8 mouse cellular contexts compared by ENCODE assay signal in genomic region chr1:135793370-135794215, GRCm38 (mm10). TPM values are rescaled to one million over a fixed set of nuclear protein-coding genes. Genes with fewer than 3 reads are reported as not detected.
A peak's percentile ranks its signal among the peaks of the same experiment; 100 is the strongest.
DNase-seq lines count a peak whose midpoint lies in the region; ATAC-seq lines count a peak whose summit lies in the region.

No protein-coding gene starts in this region.

- ATAC-seq in forebrain, embryonic 15.5 days (replicated peaks): peak; percentile 14; the same call in 1 of the 2 replicates
- ATAC-seq in neural tube, embryonic 14.5 days (ENCODE audit: low read depth): peak; percentile 39; the same call in 1 of the 2 replicates

- 16% methylated on average over 27 of the region's 27 CpGs for WGBS in forebrain, embryonic 15.5 days
- WGBS in neural tube, embryonic 14.5 days: 15% methylated on average over 27 of the region's 27 CpGs

- H3K4me3 ChIP-seq in forebrain, embryonic 15.5 days: peak overlapping the region; percentile 26
- no peak overlapping the region for H3K4me3 ChIP-seq in neural tube, embryonic 14.5 days (ENCODE audit: low read depth, low read length)

- no peak overlapping the region for H3K27ac ChIP-seq in forebrain, embryonic 15.5 days (replicated peaks)
- no peak overlapping the region for H3K27ac ChIP-seq in neural tube, embryonic 14.5 days (ENCODE audit: low read depth, low read length)

- H3K27me3 ChIP-seq in forebrain, embryonic 15.5 days: 0 out of 2 replicates have a peak, but pooled peaks cover 5% of the 10 kb centered on the region
- H3K27me3 ChIP-seq in neural tube, embryonic 14.5 days (ENCODE audit: control insufficient read depth, insufficient read depth, low read length): no peaks in the 10 kb centered on the region

- peak overlapping the region; percentile 13 for H3K9ac ChIP-seq in forebrain, embryonic 15.5 days (replicated peaks)
- H3K9ac ChIP-seq in neural tube, embryonic 14.5 days (replicated peaks; ENCODE audit: low read depth, low read length): no peak overlapping the region

- H3K4me1 ChIP-seq in forebrain, embryonic 15.5 days: peaks cover 8% of the 10 kb centered on the region
- H3K4me1 ChIP-seq in neural tube, embryonic 14.5 days (ENCODE audit: control insufficient read depth, insufficient read depth, low read length): no peaks in the 10 kb centered on the region

- DNase-seq in spleen, postnatal 36 days (ENCODE audit: low spot score in 2 of 2): peak; percentile 12 to 22
- DNase-seq in spleen, postnatal 10 days (ENCODE audit: low spot score in 2 of 2): no peak
- DNase-seq in induced T-regulatory cell, adult 2 months (ENCODE audit: low read depth): peak; percentile 63
- DNase-seq in lung, adult 18-20 months: peak; percentile 49 to 57
- peak; percentile 51 to 70 for DNase-seq in urinary bladder, postnatal 4 days (ENCODE audit: low spot score in 2 of 2)
- DNase-seq in gastrocnemius, postnatal 4 days (ENCODE audit: low spot score in 2 of 2): no peak

- peak overlapping the region; percentile 42 for H3K4me2 ChIP-seq in forebrain, embryonic 15.5 days (replicated peaks)
- peak overlapping the region; percentile 21; the same call in 1 of the 2 replicates for H3K4me2 ChIP-seq in neural tube, embryonic 14.5 days (ENCODE audit: low read depth, low read length)

- H3K9me3 ChIP-seq in forebrain, embryonic 15.5 days: no peaks in the 10 kb centered on the region
- no peaks in the 10 kb centered on the region for H3K9me3 ChIP-seq in neural tube, embryonic 14.5 days (ENCODE audit: control insufficient read depth, low read length)

- no peaks in the 10 kb centered on the region for H3K36me3 ChIP-seq in forebrain, embryonic 15.5 days
- H3K36me3 ChIP-seq in neural tube, embryonic 14.5 days (ENCODE audit: control insufficient read depth, insufficient read depth, low read length): no peaks in the 10 kb centered on the region

RNA-seq across cellular contexts. Expression of gene Tnni1, which starts 14.4 kb away (rescaled TPM):
- 0.45 and 1.3 TPM in 2 replicates for polyA plus RNA-seq in forebrain, embryonic 15.5 days (2015; fragmentation: Nextera tagmentation; extraction: Ambion mirVana)
- 3.2 and 3.4 TPM in 2 replicates for polyA plus RNA-seq in neural tube, embryonic 14.5 days (2014; fragmentation: Nextera tagmentation; extraction: Ambion mirVana)
- 100 to 1,000 TPM; 298 to 331 TPM for total RNA-seq in gastrocnemius, postnatal 4 days (2021)

RNA-seq across cellular contexts. Expression of gene Lad1, which starts 24.8 kb away (rescaled TPM):
- 0.33 and 0.37 TPM in 2 replicates for polyA plus RNA-seq in forebrain, embryonic 15.5 days (2015; fragmentation: Nextera tagmentation; extraction: Ambion mirVana)
- 0.35 and 0.66 TPM in 2 replicates for polyA plus RNA-seq in neural tube, embryonic 14.5 days (2014; fragmentation: Nextera tagmentation; extraction: Ambion mirVana)
- total RNA-seq in gastrocnemius, postnatal 4 days (2021): under 1 TPM; 0.39 to 0.44 TPM

RNA-seq across cellular contexts. Expression of gene Phlda3, which starts 27.7 kb away (rescaled TPM):
- 15.5 and 16.8 TPM in 2 replicates for polyA plus RNA-seq in forebrain, embryonic 15.5 days (2015; fragmentation: Nextera tagmentation; extraction: Ambion mirVana)
- polyA plus RNA-seq in neural tube, embryonic 14.5 days (2014; fragmentation: Nextera tagmentation; extraction: Ambion mirVana): 38.4 and 40.2 TPM in 2 replicates
- 10 to 100 TPM; 30.6 to 38.0 TPM for total RNA-seq in gastrocnemius, postnatal 4 days (2021)

RNA-seq across cellular contexts. Expression of gene Tnnt2, which starts 42.6 kb away (rescaled TPM):
- polyA plus RNA-seq in forebrain, embryonic 15.5 days (2015; fragmentation: Nextera tagmentation; extraction: Ambion mirVana): 0.75 and 5.7 TPM in 2 replicates
- polyA plus RNA-seq in neural tube, embryonic 14.5 days (2014; fragmentation: Nextera tagmentation; extraction: Ambion mirVana): 2.1 TPM in 1 of 2 replicates, not detected in the other
- 100 to 1,000 TPM; 160 to 174 TPM for total RNA-seq in gastrocnemius, postnatal 4 days (2021)

Comparison
In these comparisons a context has a peak if more than half of its experiments do, and no peak if none do; other contexts are left out.
1. DNase-seq: peak in spleen, postnatal 36 days (2 of 2), induced T-regulatory cell, adult 2 months (single experiment), lung, adult 18-20 months (2 of 2) and urinary bladder, postnatal 4 days (2 of 2); none in spleen, postnatal 10 days (0 of 2) and gastrocnemius, postnatal 4 days (0 of 2).